Mouse (Mus musculus): ENCODE measurements around the gene Efcab6.

- no peak for TF ChIP-seq CTCF (IDR thresholded peaks at IDR 0.05; ENCODE audit: extremely low read depth, insufficient read depth, insufficient read length, insufficient replicate concordance)
- TF ChIP-seq POLR2A (IDR thresholded peaks at IDR 0.05; ENCODE audit: low read depth, low read length): no peak
Observed at GRCm38 (mm10) chr15:83846592-83846991, 218.6 kb downstream of the Efcab6 start.
